Comparison of ENCODE assay signal across 26 mouse cellular contexts in genomic region chr16:93679165-93679564, GRCm38 (mm10). TPM values are rescaled to one million over a fixed set of nuclear protein-coding genes. Genes with fewer than 3 reads are reported as not detected.
DNase-seq lines count a peak whose midpoint lies in the region; ATAC-seq and TF ChIP-seq lines count a peak whose summit lies in the region.
"Had no signal": no experiment of that assay in that cellular context is flagged by ENCODE, and none has a peak within 500 bp of the region (broad histone marks: within the 10 kb centered on the region; RNA-seq: fewer than 3 reads in every experiment).

No protein-coding gene starts in this region.

- 56% methylated on average over 9 of the region's 9 CpGs for WGBS in embryonic facial prominence, embryonic 14.5 days
- WGBS in embryonic facial prominence, embryonic 10.5 days = 58% methylated on average over 9 of the region's 9 CpGs
- WGBS in limb, embryonic 10.5 days = 73% methylated on average over 9 of the region's 9 CpGs

- no peak overlapping the region for H3K4me2 ChIP-seq in embryonic facial prominence, embryonic 14.5 days (ENCODE audit: low read depth, low read length)
- H3K4me2 ChIP-seq: embryonic facial prominence, embryonic 12.5 days; forebrain, embryonic 12.5 days; heart, embryonic 12.5 days; hindbrain, embryonic 14.5 days had no signal

- no peaks in the 10 kb centered on the region for H3K9me3 ChIP-seq in embryonic facial prominence, embryonic 14.5 days (ENCODE audit: control insufficient read depth, low read length)
- peaks cover 6% of the 10 kb centered on the region; the same call in 1 of the 2 replicates for H3K9me3 ChIP-seq in embryonic facial prominence, embryonic 10.5 days
- H3K9me3 ChIP-seq in limb, embryonic 10.5 days (replicated peaks) = no peaks in the 10 kb centered on the region
- H3K9me3 ChIP-seq: forebrain, embryonic 12.5 days; hindbrain, embryonic 10.5 days had no signal

- H3K27ac ChIP-seq in embryonic facial prominence, embryonic 14.5 days (replicated peaks; ENCODE audit: low read depth, low read length) = no peak overlapping the region
- H3K27ac ChIP-seq in embryonic facial prominence, embryonic 10.5 days (replicated peaks) = no peak overlapping the region
- H3K27ac ChIP-seq in layer of hippocampus, adult 2 months = peak overlapping the region; percentile 2; the same call in 1 of the 2 replicates
- no peak overlapping the region for H3K27ac ChIP-seq in limb, embryonic 10.5 days
- H3K27ac ChIP-seq: embryonic facial prominence, embryonic 12.5 days; forebrain, embryonic 12.5 days; gastrocnemius, adult 2 months; heart, adult 2 months; hindbrain, embryonic 10.5 days; hindbrain, embryonic 14.5 days had no signal

- H3K4me1 ChIP-seq in embryonic facial prominence, embryonic 14.5 days (ENCODE audit: control insufficient read depth, insufficient read depth, low read length) = peaks cover 8% of the 10 kb centered on the region; the same call in 1 of the 2 replicates
- peaks cover 22% of the 10 kb centered on the region for H3K4me1 ChIP-seq in embryonic facial prominence, embryonic 10.5 days
- peaks cover 16% of the 10 kb centered on the region for H3K4me1 ChIP-seq in limb, embryonic 10.5 days

- no peak overlapping the region for H3K4me3 ChIP-seq in embryonic facial prominence, embryonic 14.5 days (ENCODE audit: low read depth, low read length)
- no peak overlapping the region for H3K4me3 ChIP-seq in embryonic facial prominence, embryonic 10.5 days
- H3K4me3 ChIP-seq in layer of hippocampus, adult 2 months = no peak overlapping the region
- no peak overlapping the region for H3K4me3 ChIP-seq in limb, embryonic 10.5 days
- H3K4me3 ChIP-seq: embryonic facial prominence, embryonic 12.5 days; forebrain, embryonic 12.5 days; gastrocnemius, adult 2 months; heart, adult 2 months; heart, embryonic 12.5 days; hindbrain, embryonic 10.5 days had no signal

- no peaks in the 10 kb centered on the region for H3K36me3 ChIP-seq in embryonic facial prominence, embryonic 14.5 days (ENCODE audit: control insufficient read depth, insufficient read depth, low read length)
- no peaks in the 10 kb centered on the region for H3K36me3 ChIP-seq in embryonic facial prominence, embryonic 10.5 days (replicated peaks)
- H3K36me3 ChIP-seq in limb, embryonic 10.5 days = no peaks in the 10 kb centered on the region
- H3K36me3 ChIP-seq: embryonic facial prominence, embryonic 12.5 days; forebrain, embryonic 12.5 days; heart, embryonic 12.5 days; hindbrain, embryonic 10.5 days had no signal

- no peak for TF ChIP-seq CTCF in layer of hippocampus, adult 2 months (conservative IDR thresholded peaks at IDR 0.05)

- no peak overlapping the region for H3K9ac ChIP-seq in embryonic facial prominence, embryonic 14.5 days (ENCODE audit: low read depth, low read length)
- H3K9ac ChIP-seq: embryonic facial prominence, embryonic 12.5 days; forebrain, embryonic 12.5 days; heart, embryonic 12.5 days; hindbrain, embryonic 14.5 days had no signal

- H3K27me3 ChIP-seq in embryonic facial prominence, embryonic 14.5 days (replicated peaks; ENCODE audit: control insufficient read depth, insufficient read depth, low read length) = peaks cover 27% of the 10 kb centered on the region
- H3K27me3 ChIP-seq in embryonic facial prominence, embryonic 10.5 days (replicated peaks; ENCODE audit: low read depth, poor library complexity, severe bottlenecking) = peaks cover 55% of the 10 kb centered on the region
- H3K27me3 ChIP-seq in limb, embryonic 10.5 days (ENCODE audit: low read depth, poor library complexity, severe bottlenecking) = peaks cover 44% of the 10 kb centered on the region

- ATAC-seq in embryonic facial prominence, embryonic 14.5 days (ENCODE audit: low read depth) = no peak
- ATAC-seq: CD4-positive, CD25-positive, alpha-beta regulatory T cell, adult 4 months; intestine, embryonic 16.5 days had no signal

- DNase-seq in embryonic facial prominence, embryonic 14.5 days (ENCODE audit: low spot score) = peak; percentile 20
- no peak for DNase-seq in embryonic facial prominence, embryonic 10.5 days (ENCODE audit: low spot score)
- DNase-seq in layer of hippocampus, adult 2 months (ENCODE audit: low spot score in 2 of 2) = no peak
- DNase-seq in layer of hippocampus, postnatal 14 days (ENCODE audit: low spot score in 2 of 2) = no peak
- peak; percentile 25 for DNase-seq in limb, embryonic 10.5 days (ENCODE audit: low spot score)
- DNase-seq in telencephalon, adult 2 months (ENCODE audit: low read depth, low spot score) = peak; percentile 58
- no peak for DNase-seq in testis, postnatal 14 days (ENCODE audit: low spot score)
- DNase-seq in cerebellum, adult 9-10 months = no peak
- DNase-seq: adrenal gland, postnatal 10 days; B cell, adult 2 months; cerebellum, adult 11-12 months; cerebellum, adult 9-11 months; embryo, embryonic 11 days; gastrocnemius, adult 2 months; gastrocnemius, postnatal 25 days; heart, adult 2 months had no signal

RNA-seq across cellular contexts. Expression of gene Cbr3, which starts 3.9 kb away (rescaled TPM):
- 11.7 and 15.9 TPM in 2 replicates for polyA plus RNA-seq in embryonic facial prominence, embryonic 14.5 days (2014; fragmentation: Nextera tagmentation; extraction: Ambion mirVana)
- polyA plus RNA-seq in embryonic facial prominence, embryonic 10.5 days (2016; fragmentation: Nextera tagmentation; extraction: Ambion mirVana) = 0.62 and 0.64 TPM in 2 replicates
- total RNA-seq in layer of hippocampus, adult 2 months (2021) = 10 to 100 TPM; 16.8 to 19.0 TPM
- 10 to 100 TPM; 10.7 to 14.1 TPM for total RNA-seq in layer of hippocampus, postnatal 14 days (2021)
- polyA plus RNA-seq in limb, embryonic 10.5 days (2016; fragmentation: Nextera tagmentation; extraction: Ambion mirVana) = 0.60 and 0.93 TPM in 2 replicates
- total RNA-seq: common myeloid progenitor, adult 5-6 weeks; MEL had no signal
- polyA plus RNA-seq: CD4-positive, CD25-positive, alpha-beta regulatory T cell, adult 4 months; heart, embryonic 12.5 days had no signal

RNA-seq across cellular contexts. Expression of gene Dop1b, which starts 32.5 kb away (rescaled TPM):
- 13.4 and 14.0 TPM in 2 replicates for polyA plus RNA-seq in embryonic facial prominence, embryonic 14.5 days (2014; fragmentation: Nextera tagmentation; extraction: Ambion mirVana)
- polyA plus RNA-seq in embryonic facial prominence, embryonic 10.5 days (2016; fragmentation: Nextera tagmentation; extraction: Ambion mirVana) = 8.4 and 9.1 TPM in 2 replicates
- 100 to 1,000 TPM in 1 of 2 experiments, 10 to 100 TPM in 1; 98.8 to 108 TPM for total RNA-seq in layer of hippocampus, adult 2 months (2021)
- total RNA-seq in layer of hippocampus, postnatal 14 days (2021) = 100 to 1,000 TPM in 1 of 2 experiments, 10 to 100 TPM in 1; 98.2 to 104 TPM
- 3.4 and 5.3 TPM in 2 replicates for polyA plus RNA-seq in limb, embryonic 10.5 days (2016; fragmentation: Nextera tagmentation; extraction: Ambion mirVana)

RNA-seq across cellular contexts. Expression of gene Gm5678, which starts 51.3 kb away (rescaled TPM):
- polyA plus RNA-seq in embryonic facial prominence, embryonic 14.5 days (2014; fragmentation: Nextera tagmentation; extraction: Ambion mirVana) = not detected in 2 replicates
- polyA plus RNA-seq in embryonic facial prominence, embryonic 10.5 days (2016; fragmentation: Nextera tagmentation; extraction: Ambion mirVana) = not detected in 2 replicates
- 1 to 10 TPM; 2.3 to 4.6 TPM for total RNA-seq in layer of hippocampus, adult 2 months (2021)
- 1 to 10 TPM; 1.9 to 2.0 TPM for total RNA-seq in layer of hippocampus, postnatal 14 days (2021)
- not detected in 2 replicates for polyA plus RNA-seq in limb, embryonic 10.5 days (2016; fragmentation: Nextera tagmentation; extraction: Ambion mirVana)
- total RNA-seq: common myeloid progenitor, adult 5-6 weeks; MEL had no signal
- polyA plus RNA-seq: CD4-positive, CD25-positive, alpha-beta regulatory T cell, adult 4 months; embryonic facial prominence, embryonic 12.5 days; forebrain, embryonic 12.5 days; heart, adult 2 months; heart, embryonic 12.5 days; heart, embryonic 16.5 days; hindbrain, embryonic 10.5 days; hindbrain, embryonic 14.5 days; intestine, embryonic 16.5 days had no signal

Comparison
In these comparisons a context has a peak if more than half of its experiments do, and no peak if none do; other contexts are left out.
1. DNase-seq: peak in embryonic facial prominence, embryonic 14.5 days (single experiment), limb, embryonic 10.5 days (single experiment) and telencephalon, adult 2 months (single experiment); none in embryonic facial prominence, embryonic 10.5 days (single experiment), layer of hippocampus, adult 2 months (0 of 2), layer of hippocampus, postnatal 14 days (0 of 2), testis, postnatal 14 days (single experiment) and cerebellum, adult 9-10 months (single experiment).